Mouse (Mus musculus) stomach, postnatal 0 days (tissue): ENCODE measurements at regions not wholly inside any gene's neighbourhood (a gene's known extent, or its start where the extent isn't known, plus 50 kb on each side); places are given as distances from the start of the nearest gene placed in this dataset.

Experiments
- CTCF ChIP-seq: IDR thresholded peaks from 2 replicates; pipeline ENCODE4 v1.5.1; 2016; ENCODE audit warnings: antibody characterized with exemption, low read depth, mild to moderate bottlenecking, moderate library complexity
- EP300 ChIP-seq: optimal IDR thresholded peaks from 2 replicates; pipeline ENCODE3; 2016; ENCODE audit warnings: antibody characterized with exemption

DNA sequence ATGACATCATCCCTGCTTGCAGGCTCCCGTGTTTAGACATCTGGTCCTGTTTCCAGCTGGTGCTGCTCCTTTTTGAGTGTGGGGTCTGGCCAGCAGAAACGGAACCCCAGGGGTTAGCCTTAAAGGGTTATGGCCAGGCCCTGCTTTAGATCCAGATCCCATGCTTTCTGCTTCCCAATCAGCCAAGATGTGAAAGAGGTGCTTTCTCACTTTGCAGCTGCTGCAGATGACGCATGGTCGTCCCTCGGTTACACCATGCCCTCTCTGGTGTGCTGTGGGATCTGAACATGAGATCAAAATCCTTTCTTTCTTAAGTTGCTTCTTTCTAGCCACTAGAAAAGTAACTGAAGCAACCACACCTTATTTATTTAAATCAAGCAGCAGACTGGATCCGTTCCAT, 1399.1 kb upstream of the Lrrc6 start:
- TF ChIP-seq CTCF (no peak), EP300 (no peak)
